Mouse (Mus musculus) MEL (cell line): ENCODE measurements around the gene Abi3. TPM values are rescaled to one million over a fixed set of nuclear protein-coding genes. Genes with fewer than 3 reads are reported as not detected.

ENCODE experiments used
- DNase-seq: peaks from one replicate; pipeline ENCODE4 v3.0.0; 2011; ENCODE audit warnings: low read depth, low spot score
- H3K27ac ChIP-seq: 2 replicates; pipeline ENCODE4 v1.5.1; 2012; ENCODE audit warnings: low read depth, mild to moderate bottlenecking, control low read depth, low read length, moderate library complexity; ENCODE audit not compliant: control insufficient read depth
- H3K27me3 ChIP-seq, 2 experiments: fragments of 150-350 bp in 1 of 2; sonication (generic) in 1 of 2; 2 replicates each; pipeline ENCODE4 v1.6.1; 2012; ENCODE audit warnings: low read length in 2 of 2, mild to moderate bottlenecking in 2 of 2, improper control_type of control experiment in 1 of 2, moderate library complexity in 1 of 2; ENCODE audit not compliant: insufficient read depth in 2 of 2, control insufficient read depth in 1 of 2
- H3K36me3 ChIP-seq, 2 experiments: 2 replicates each; pipeline ENCODE4 v1.6.1; 2012 to 2014; ENCODE audit warnings: low read length in 2 of 2, improper control_type of control experiment in 1 of 2, inconsistent platforms in 1 of 2, mild to moderate bottlenecking in 1 of 2; ENCODE audit not compliant: insufficient read depth in 2 of 2, control insufficient read depth in 1 of 2
- H3K4me1 ChIP-seq, 2 experiments: fragments of 150-350 bp in 1 of 2; sonication (generic) in 1 of 2; 2 replicates each; pipeline ENCODE4 v1.6.1; 2012; ENCODE audit warnings: low read length in 2 of 2, improper control_type of control experiment in 1 of 2, mild to moderate bottlenecking in 1 of 2; ENCODE audit not compliant: insufficient read depth in 2 of 2, control insufficient read depth in 1 of 2
- H3K4me3 ChIP-seq, 2 experiments: fragments of 150-350 bp in 1 of 2; sonication (generic) in 1 of 2; 2 replicates each; pipeline ENCODE4 v1.5.1; 2012; ENCODE audit warnings: low read depth in 2 of 2, low read length in 2 of 2, mild to moderate bottlenecking in 2 of 2, moderate library complexity in 2 of 2, control low read depth in 1 of 2, improper control_type of control experiment in 1 of 2; ENCODE audit not compliant: control insufficient read depth in 1 of 2, insufficient read depth in 1 of 2
- H3K79me2 ChIP-seq: 2 replicates; pipeline ENCODE4 v1.6.1; 2012; ENCODE audit warnings: mild to moderate bottlenecking, low read length, moderate library complexity; ENCODE audit not compliant: control insufficient read depth, poor library complexity, insufficient read depth
- H3K9ac ChIP-seq: 2 replicates; pipeline ENCODE4 v1.6.1; 2012; ENCODE audit warnings: low read depth, mild to moderate bottlenecking, control low read depth, low read length, moderate library complexity; ENCODE audit not compliant: control insufficient read depth, poor library complexity, severe bottlenecking
- H3K9me3 ChIP-seq: fragments of 150-350 bp; sonication (generic); replicated peaks from 2 replicates; pipeline ENCODE4 v1.6.1; 2012; ENCODE audit warnings: mild to moderate bottlenecking, low read length, improper control_type of control experiment, moderate library complexity; ENCODE audit not compliant: insufficient read depth
- CTCF ChIP-seq, 3 experiments: IDR thresholded peaks in 2 of 3; conservative IDR thresholded peaks in 1 of 3; 2 replicates each; pipeline ENCODE4 v1.5.1; 2011 to 2012; ENCODE audit warnings: low read length in 3 of 3, low read depth in 2 of 3, mild to moderate bottlenecking in 2 of 3, improper control_type of control experiment in 1 of 3, inconsistent platforms in 1 of 3, mixed read lengths in 1 of 3, moderate library complexity in 1 of 3; ENCODE audit not compliant: control insufficient read depth in 1 of 3, insufficient read depth in 1 of 3, poor library complexity in 1 of 3, severe bottlenecking in 1 of 3
- ELF1 ChIP-seq: IDR thresholded peaks from 2 replicates; pipeline ENCODE4 v1.6.1; 2014; ENCODE audit warnings: low read depth, mild to moderate bottlenecking, inconsistent platforms, low read length, improper control_type of control experiment, moderate library complexity
- EP300 ChIP-seq, 2 experiments: IDR thresholded peaks; 2 replicates each; pipeline ENCODE4 v1.6.1; 2011; ENCODE audit warnings: improper control_type of control experiment in 2 of 2, low read length in 2 of 2, low read depth in 1 of 2, mild to moderate bottlenecking in 1 of 2
- ETS1 ChIP-seq: IDR thresholded peaks from 2 replicates; pipeline ENCODE4 v1.6.1; 2012; ENCODE audit warnings: low read depth, mild to moderate bottlenecking, inconsistent platforms, low read length, improper control_type of control experiment, moderate library complexity
- GABPA ChIP-seq: IDR thresholded peaks from 2 replicates; pipeline ENCODE4 v1.6.1; 2012; ENCODE audit warnings: low read depth, mild to moderate bottlenecking, inconsistent platforms, low read length, improper control_type of control experiment, moderate library complexity
- GATA1 ChIP-seq: IDR thresholded peaks from 2 replicates; pipeline ENCODE4 v1.6.1; 2011; ENCODE audit warnings: low read depth, low read length, improper control_type of control experiment
- HCFC1 ChIP-seq: IDR thresholded peaks from 2 replicates; pipeline ENCODE4 v1.6.1; 2012; ENCODE audit warnings: low read depth, mild to moderate bottlenecking, inconsistent platforms, low read length, improper control_type of control experiment, moderate library complexity
- JUND ChIP-seq: IDR thresholded peaks from 2 replicates; pipeline ENCODE4 v1.6.1; 2011; ENCODE audit warnings: low read depth, mild to moderate bottlenecking, improper control_type of control experiment, low read length
- KAT2A ChIP-seq: conservative IDR thresholded peaks from 2 replicates; pipeline ENCODE4 v1.6.1; 2012; ENCODE audit warnings: low read depth, low read length, improper control_type of control experiment, inconsistent platforms
- MAFK ChIP-seq: IDR thresholded peaks from 2 replicates; pipeline ENCODE4 v1.6.1; 2011; ENCODE audit warnings: low read depth, mild to moderate bottlenecking, low read length, improper control_type of control experiment, borderline replicate concordance
- MAZ ChIP-seq: IDR thresholded peaks from 2 replicates; pipeline ENCODE4 v1.6.1; 2012; ENCODE audit warnings: low read depth, mild to moderate bottlenecking, inconsistent platforms, low read length, improper control_type of control experiment
- MXI1 ChIP-seq: IDR thresholded peaks from 2 replicates; pipeline ENCODE4 v1.6.1; 2011; ENCODE audit warnings: mild to moderate bottlenecking, low read depth, low read length, improper control_type of control experiment
- MYB ChIP-seq: IDR thresholded peaks from 2 replicates; pipeline ENCODE4 v1.6.1; 2011; ENCODE audit warnings: mild to moderate bottlenecking, low read depth, low read length, improper control_type of control experiment
- MYC ChIP-seq: IDR thresholded peaks from 2 replicates; pipeline ENCODE4 v1.6.1; 2011; ENCODE audit warnings: low read depth, mild to moderate bottlenecking, low read length, improper control_type of control experiment, moderate library complexity
- NELFE ChIP-seq: IDR thresholded peaks from 2 replicates; pipeline ENCODE4 v1.6.1; 2011; ENCODE audit warnings: low read depth, low read length, improper control_type of control experiment
- NRF1 ChIP-seq: IDR thresholded peaks from 2 replicates; pipeline ENCODE4 v1.6.1; 2014; ENCODE audit warnings: low read depth, mild to moderate bottlenecking, inconsistent platforms, low read length, improper control_type of control experiment, moderate library complexity; ENCODE audit not compliant: poor library complexity, insufficient read depth, severe bottlenecking
- POLR2A ChIP-seq, 2 experiments: IDR thresholded peaks; 2 replicates each; pipeline ENCODE4 v1.6.1; 2011 to 2012; ENCODE audit warnings: low read length in 2 of 2, mild to moderate bottlenecking in 2 of 2, control low read depth in 1 of 2, improper control_type of control experiment in 1 of 2, low read depth in 1 of 2, moderate library complexity in 1 of 2; ENCODE audit not compliant: control insufficient read depth in 1 of 2, insufficient read depth in 1 of 2, poor library complexity in 1 of 2
- POLR2AphosphoS5 ChIP-seq: IDR thresholded peaks from 2 replicates; pipeline ENCODE4 v1.6.1; 2012; ENCODE audit warnings: low read depth, borderline replicate concordance, mild to moderate bottlenecking, inconsistent platforms, low read length, moderate library complexity, mixed read lengths
- RAD21 ChIP-seq: IDR thresholded peaks from 2 replicates; pipeline ENCODE4 v1.6.1; 2011; ENCODE audit warnings: mild to moderate bottlenecking, low read depth, low read length, improper control_type of control experiment
- RCOR1 ChIP-seq: IDR thresholded peaks from 2 replicates; pipeline ENCODE4 v1.6.1; 2012; ENCODE audit warnings: low read depth, mild to moderate bottlenecking, inconsistent platforms, low read length, improper control_type of control experiment
- SIN3A ChIP-seq: IDR thresholded peaks from 2 replicates; pipeline ENCODE4 v1.6.1; 2012; ENCODE audit warnings: low read length, improper control_type of control experiment, inconsistent platforms
- SMC3 ChIP-seq: IDR thresholded peaks from 2 replicates; pipeline ENCODE4 v1.6.1; 2011; ENCODE audit warnings: low read depth, low read length, improper control_type of control experiment
- TAL1 ChIP-seq: IDR thresholded peaks from 2 replicates; pipeline ENCODE4 v1.6.1; 2012; ENCODE audit warnings: mild to moderate bottlenecking, inconsistent platforms, low read length, moderate library complexity, mixed read lengths
- TBP ChIP-seq: IDR thresholded peaks from 2 replicates; pipeline ENCODE4 v1.8.0; 2011; ENCODE audit warnings: low read depth, low read length, improper control_type of control experiment
- TCF12 ChIP-seq: IDR thresholded peaks from 2 replicates; pipeline ENCODE4 v1.6.1; 2014; ENCODE audit warnings: low read depth, mild to moderate bottlenecking, inconsistent platforms, low read length, improper control_type of control experiment, moderate library complexity
- USF1 ChIP-seq: IDR thresholded peaks from 2 replicates; pipeline ENCODE4 v1.6.1; 2014; ENCODE audit warnings: low read depth, mild to moderate bottlenecking, inconsistent platforms, low read length, improper control_type of control experiment, moderate library complexity
- USF2 ChIP-seq, 2 experiments: IDR thresholded peaks; 2 replicates each; pipeline ENCODE4 v1.6.1; 2011 to 2012; ENCODE audit warnings: improper control_type of control experiment in 2 of 2, low read length in 2 of 2, borderline replicate concordance in 1 of 2, inconsistent platforms in 1 of 2, low read depth in 1 of 2, mild to moderate bottlenecking in 1 of 2; ENCODE audit not compliant: insufficient read depth in 1 of 2
- ZC3H11A ChIP-seq: IDR thresholded peaks from 2 replicates; pipeline ENCODE4 v1.6.1; 2012; ENCODE audit warnings: low read depth, mild to moderate bottlenecking, inconsistent platforms, low read length, improper control_type of control experiment
- ZKSCAN1 ChIP-seq: IDR thresholded peaks from 2 replicates; pipeline ENCODE4 v1.6.1; 2012; ENCODE audit warnings: low read depth, mild to moderate bottlenecking, inconsistent platforms, low read length, improper control_type of control experiment, moderate library complexity
- ZMIZ1 ChIP-seq: IDR thresholded peaks from 2 replicates; pipeline ENCODE4 v1.6.1; 2012; ENCODE audit warnings: low read depth, mild to moderate bottlenecking, inconsistent platforms, low read length, improper control_type of control experiment, moderate library complexity
- ZNF384 ChIP-seq: IDR thresholded peaks from 2 replicates; pipeline ENCODE4 v1.6.1; 2012; ENCODE audit warnings: low read depth, mild to moderate bottlenecking, inconsistent platforms, low read length, improper control_type of control experiment
- polyA plus RNA-seq, 2 experiments: library from polyadenylated mRNA; stranded (reverse) in 1 of 2; unstranded in 1 of 2; fragments of >175 nt in 1 of 2; fragments of >200 nt in 1 of 2; gene quantifications; 2 replicates each; pipeline versions ENCODE4 v1.2.1 to v1.2.4; 2012; ENCODE audit warnings: low replicate concordance in 2 of 2, low read depth in 1 of 2; ENCODE audit not compliant: insufficient read length in 2 of 2, insufficient read depth in 1 of 2, missing spikeins in 1 of 2
- total RNA-seq: library from RNA; depleted of rRNA; stranded (reverse); fragments of 300-350 nt; gene quantifications from 2 replicates; pipeline ENCODE4 v1.2.3, GENCODE M21; 2012

Gene Abi3
- total and polyA plus RNA-seq, 3 experiments = 3.3 to 15.4 TPM; not detected in 1

DNA sequence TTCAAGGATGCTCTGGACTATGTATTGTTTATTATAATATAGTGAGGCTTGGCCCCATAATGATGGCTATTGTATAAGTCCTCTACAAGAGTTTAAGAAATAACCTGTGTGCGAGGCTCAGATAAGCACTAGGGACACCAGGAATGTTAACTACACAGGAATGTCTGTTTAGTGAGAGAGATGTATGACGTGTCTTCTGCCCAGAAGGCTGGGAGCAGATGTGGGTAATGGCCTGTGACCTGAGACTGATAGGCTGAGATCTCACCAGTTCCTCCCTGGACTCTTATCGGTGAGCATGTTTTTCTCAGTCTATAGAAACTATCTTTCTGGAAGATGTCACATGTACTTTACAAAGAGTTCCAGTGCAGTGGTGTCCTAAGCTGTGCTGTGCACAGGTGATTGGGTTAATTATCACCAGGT is 17.8 kb upstream of the Abi3 start (continued):
- TF ChIP-seq USF2 (IDR thresholded peaks at IDR 0.05; ENCODE audit: borderline replicate concordance in 1 of 2, insufficient read depth in 1 of 2, low read depth in 1 of 2, low read length in 2 of 2) (no peak), CTCF (IDR thresholded peaks at IDR 0.05 in 2 of 3, conservative IDR thresholded peaks at IDR 0.05 in 1 of 3; ENCODE audit: control insufficient read depth in 1 of 3, insufficient read depth in 1 of 3, low read depth in 2 of 3, low read length in 3 of 3, poor library complexity in 1 of 3, severe bottlenecking in 1 of 3) (no peak), MAZ (no peak), MYC (peak; percentile 83; the same call in 1 of the 2 replicates), TBP (peak; percentile 61; the same call in 1 of the 2 replicates), HCFC1 (no peak; the same call in 1 of the 2 replicates), RAD21 (no peak), JUND (peak; percentile 13; the same call in 1 of the 2 replicates), EP300 (IDR thresholded peaks at IDR 0.05; ENCODE audit: low read depth in 1 of 2, low read length in 2 of 2) (peak; percentile 58 to 78), TAL1 (peak; percentile 68), MAFK (no peak), ZKSCAN1 (no peak)

DNA sequence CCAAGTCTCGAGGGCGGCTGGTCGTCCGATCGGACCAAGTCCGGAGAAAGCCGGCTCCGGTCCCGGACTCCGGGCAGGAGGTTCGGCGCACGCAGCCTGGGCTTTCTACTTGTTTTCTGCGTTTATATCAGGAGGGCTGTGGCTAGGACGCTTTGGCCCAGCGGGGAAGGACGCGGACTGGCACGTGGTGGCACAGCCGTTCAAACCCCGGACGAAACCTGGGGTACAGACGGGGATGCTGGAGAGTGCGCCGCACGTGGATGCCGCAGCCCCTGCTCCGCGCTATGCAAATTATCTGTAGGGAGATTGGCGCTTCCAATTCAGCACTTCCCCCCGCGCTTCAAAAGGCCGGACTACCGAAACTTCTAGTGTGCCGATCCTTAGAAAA is 17.2 kb upstream of the Abi3 start:
- H3K36me3 ChIP-seq = peaks cover 2 to 30% of the 10 kb centered on the region in 2 experiments
- peak overlapping the region; percentile 48 to 70 for H3K4me3 ChIP-seq
- peaks cover 8% of the 10 kb centered on the region for H3K79me2 ChIP-seq
- peak overlapping the region; percentile 79 for H3K9ac ChIP-seq
- H3K27ac ChIP-seq = peak overlapping the region; percentile 86
- peaks cover 8 to 19% of the 10 kb centered on the region in 2 experiments for H3K4me1 ChIP-seq
- H3K27me3 ChIP-seq = no peaks in the 10 kb centered on the region
- H3K9me3 ChIP-seq = no peaks in the 10 kb centered on the region
- peak; percentile 92 for DNase-seq
- TF ChIP-seq ZKSCAN1 = no peak
- no peak for TF ChIP-seq RAD21
- TF ChIP-seq TCF12 = peak; percentile 57
- TF ChIP-seq ETS1 = peak; percentile 51; the same call in 1 of the 2 replicates
- TF ChIP-seq GABPA = no peak
- no peak for TF ChIP-seq TAL1
- peak; percentile 99 for TF ChIP-seq MXI1
- TF ChIP-seq ZMIZ1 = 0 out of 2 replicates have a peak, but pooled peaks have one; percentile 63
- TF ChIP-seq USF1 = peak; percentile 72
- no peak for TF ChIP-seq MYB
- peak; percentile 64 to 65; a peak in 3 of 4 replicates for TF ChIP-seq POLR2A (IDR thresholded peaks at IDR 0.05; ENCODE audit: control insufficient read depth in 1 of 2, insufficient read depth in 1 of 2, low read depth in 1 of 2, low read length in 2 of 2, poor library complexity in 1 of 2)
- TF ChIP-seq NELFE = peak; percentile 73
- TF ChIP-seq ELF1 = no peak
- TF ChIP-seq ZNF384 = no peak
- no peak for TF ChIP-seq MAFK
- TF ChIP-seq KAT2A = no peak
- no peak for TF ChIP-seq MAZ
- no peak for TF ChIP-seq NRF1
- TF ChIP-seq RCOR1 = no peak
- peak; percentile 25; the same call in 1 of the 2 replicates for TF ChIP-seq HCFC1
- TF ChIP-seq GATA1 = no peak
- TF ChIP-seq USF2 (IDR thresholded peaks at IDR 0.05; ENCODE audit: borderline replicate concordance in 1 of 2, insufficient read depth in 1 of 2, low read depth in 1 of 2, low read length in 2 of 2) = no peak
- no peak for TF ChIP-seq POLR2AphosphoS5
- peak in 1 of 2 experiments; percentile 5; a peak in 1 of 4 replicates for TF ChIP-seq EP300 (IDR thresholded peaks at IDR 0.05; ENCODE audit: low read depth in 1 of 2, low read length in 2 of 2)
- TF ChIP-seq ZC3H11A = no peak
- no peak for TF ChIP-seq JUND
- TF ChIP-seq TBP = no peak
- TF ChIP-seq SMC3 = no peak
- TF ChIP-seq SIN3A = peak; percentile 22
- peak; percentile 99 for TF ChIP-seq MYC
- 0 out of 6 replicates have a peak, but pooled peaks of 1 of the 3 experiments have one; percentile 12 for TF ChIP-seq CTCF (IDR thresholded peaks at IDR 0.05 in 2 of 3, conservative IDR thresholded peaks at IDR 0.05 in 1 of 3; ENCODE audit: control insufficient read depth in 1 of 3, insufficient read depth in 1 of 3, low read depth in 2 of 3, low read length in 3 of 3, poor library complexity in 1 of 3, severe bottlenecking in 1 of 3)
